Mouse (Mus musculus) right cerebral cortex, postnatal 14 days (tissue): Measurements from ENCODE around the gene 4930438A08Rik.
"Not testable (repeated sequence)": the region's sequence is repeated elsewhere in the genome, so short reads cannot be mapped to it uniquely, and the experiment has no call there.

ENCODE experiments used
- DNase-seq: peaks from one replicate; pipeline ENCODE4 v3.0.0; 2022

The 4930438A08Rik gene

GRCm38 (mm10) chr11:58274572-58274971, at the start of gene 4930438A08Rik:
TSS of gene 4930438A08Rik (plus strand) at chr11:58274799.
- DNase-seq, result no peak

DNA sequence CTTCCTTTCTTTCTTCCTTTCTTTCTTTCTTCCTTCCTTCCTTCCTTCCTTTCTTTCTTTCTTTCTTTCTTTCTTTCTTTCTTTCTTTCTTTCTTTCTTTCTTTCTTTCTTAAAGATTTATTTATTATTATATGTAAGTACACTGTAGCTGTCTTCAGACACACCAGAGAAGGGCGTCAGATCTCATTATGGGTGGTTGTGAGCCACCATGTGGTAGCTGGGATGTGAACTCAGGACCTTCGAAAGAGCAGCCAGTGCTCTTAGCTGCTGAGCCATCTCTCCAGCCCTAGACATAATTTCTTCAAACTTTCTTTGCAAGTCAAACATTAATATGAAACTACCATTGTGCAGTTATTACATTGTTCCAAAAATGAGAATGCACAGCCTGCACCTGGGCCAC, 49.7 kb upstream of the 4930438A08Rik start:
- not testable (repeated sequence) for DNase-seq

- DNase-seq, result peak; percentile 46
Measured at GRCm38 (mm10) chr11:58225655-58226054, 48.9 kb upstream of the 4930438A08Rik start.

- no peak for DNase-seq
Measured at GRCm38 (mm10) chr11:58226425-58226824, 48.2 kb upstream of the 4930438A08Rik start.

DNA sequence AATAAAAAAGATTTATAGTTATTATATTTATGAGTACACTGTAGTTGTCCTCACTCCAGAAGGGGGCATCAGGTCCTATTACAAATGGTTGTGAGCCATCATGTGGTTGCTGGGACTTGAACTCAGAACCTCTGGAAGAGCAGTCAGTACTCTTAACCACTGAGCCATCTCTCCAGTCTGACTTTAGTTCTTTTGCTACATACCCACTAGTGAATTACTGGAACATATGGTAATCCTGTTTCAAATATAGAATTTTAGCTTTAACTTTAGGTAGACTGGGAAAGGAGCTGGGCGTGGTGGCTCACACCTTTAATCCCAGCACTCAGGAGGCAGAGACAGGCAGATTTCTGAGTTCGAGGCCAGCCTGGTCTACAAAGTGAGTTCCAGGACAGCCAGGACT, 46.6 kb upstream of the 4930438A08Rik start:
- not testable (repeated sequence) for DNase-seq

GRCm38 (mm10) chr11:58230396-58230910, 44.1 kb upstream of the 4930438A08Rik start:
- no peak for DNase-seq

DNA sequence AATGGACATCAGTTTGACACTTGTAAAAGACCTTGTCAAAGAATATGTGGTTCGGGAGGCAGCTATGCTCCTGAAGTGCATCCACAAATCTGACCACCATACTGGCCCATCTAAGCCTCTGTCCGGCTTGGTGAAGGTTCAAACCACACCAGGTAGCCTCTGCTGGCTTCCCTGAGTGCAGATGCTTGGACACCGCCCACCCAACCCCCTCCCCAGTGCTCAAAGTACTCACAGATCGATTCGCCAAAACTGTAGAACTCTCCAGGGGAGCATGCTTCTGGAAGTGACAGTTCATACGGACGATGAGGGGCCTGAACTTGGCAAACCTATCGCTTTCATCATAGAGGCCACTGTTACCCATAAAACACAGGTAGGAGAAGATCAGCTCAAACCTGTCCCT, 43.4 kb upstream of the 4930438A08Rik start:
- no peak for DNase-seq

DNA sequence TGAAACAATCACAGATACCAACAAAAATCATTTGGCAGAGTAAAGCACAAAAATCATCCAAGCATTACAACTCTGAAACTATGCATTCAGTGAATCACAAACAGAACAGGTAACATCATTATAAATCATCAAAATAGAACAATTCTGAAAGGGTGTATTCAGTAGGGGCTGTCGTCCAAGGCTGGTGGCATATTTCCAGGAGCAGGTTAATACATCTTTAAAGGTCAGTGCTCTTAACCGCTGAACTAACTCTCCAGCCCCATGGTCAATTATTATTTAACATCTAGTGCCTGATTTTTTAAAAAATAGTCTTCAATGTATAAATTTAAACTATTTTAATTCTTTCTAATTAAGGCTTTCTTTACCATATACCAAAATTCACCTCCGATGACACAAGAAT, 40.0 kb upstream of the 4930438A08Rik start:
- not testable (repeated sequence) for DNase-seq

- DNase-seq, result no peak
Measured at GRCm38 (mm10) chr11:58235152-58235551, 39.4 kb upstream of the 4930438A08Rik start.

- no peak for DNase-seq
Measured at GRCm38 (mm10) chr11:58238840-58239791, 35.5 kb upstream of the 4930438A08Rik start.

- no peak for DNase-seq
Measured at GRCm38 (mm10) chr11:58247294-58247693, 27.3 kb upstream of the 4930438A08Rik start.

DNA sequence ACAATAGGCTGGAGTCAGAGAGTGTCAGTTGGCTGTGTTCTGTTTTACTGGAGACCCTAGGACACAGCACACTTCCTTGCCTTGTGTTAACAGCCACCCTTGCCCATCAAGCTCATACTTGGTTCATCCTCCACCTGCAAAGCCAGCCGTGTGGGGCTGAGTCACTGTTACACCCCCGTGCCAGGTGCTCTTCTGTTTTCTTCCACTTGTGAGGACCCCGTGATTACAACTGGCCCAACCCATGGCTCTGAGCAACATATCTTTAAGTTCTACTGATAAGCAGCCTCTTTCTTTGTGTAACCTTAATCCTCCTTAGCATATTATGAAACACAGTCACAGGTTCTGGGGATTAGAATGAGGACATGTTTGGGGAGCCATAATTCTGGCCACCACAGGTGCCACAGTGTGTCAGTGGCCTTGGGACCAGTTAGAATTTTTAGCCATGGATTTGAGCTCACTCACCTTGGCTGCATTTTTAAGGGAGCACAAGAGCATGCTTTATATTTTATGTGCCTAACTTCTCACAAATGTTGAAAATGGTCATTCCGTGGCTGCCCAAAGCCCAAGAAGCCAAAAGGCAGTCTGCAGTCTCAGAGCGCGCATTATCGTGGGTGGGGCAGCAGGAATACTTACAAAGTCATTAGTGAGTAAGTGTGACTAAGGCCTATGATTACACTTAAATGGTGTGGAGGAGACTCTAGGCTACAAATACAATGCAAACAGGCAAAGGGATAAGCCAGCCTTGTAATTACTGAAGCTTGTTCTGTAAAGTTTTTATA, 25.2 kb upstream of the 4930438A08Rik start:
- no peak for DNase-seq

DNA sequence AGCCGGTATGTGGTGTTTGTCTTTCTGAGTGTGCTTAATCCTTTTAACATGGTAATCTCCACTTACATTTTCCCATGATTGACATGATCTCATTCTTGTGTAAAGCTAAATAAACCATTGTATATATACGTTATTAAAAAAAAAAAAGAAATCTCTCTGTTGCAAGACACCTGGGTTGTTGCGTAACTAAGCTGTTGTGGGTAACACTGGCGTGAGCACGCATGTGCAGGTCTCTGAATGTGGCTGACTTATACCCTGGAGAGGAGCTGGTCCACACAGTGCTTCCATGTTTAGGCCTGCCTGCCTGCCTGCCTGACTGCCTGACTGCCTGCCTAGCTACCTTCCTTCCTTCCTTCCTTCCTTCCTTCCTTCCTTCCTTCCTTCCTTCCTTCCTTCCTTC, 24.0 kb upstream of the 4930438A08Rik start:
- no peak for DNase-seq

GRCm38 (mm10) chr11:58254411-58254810, 20.2 kb upstream of the 4930438A08Rik start:
- no peak for DNase-seq

DNA sequence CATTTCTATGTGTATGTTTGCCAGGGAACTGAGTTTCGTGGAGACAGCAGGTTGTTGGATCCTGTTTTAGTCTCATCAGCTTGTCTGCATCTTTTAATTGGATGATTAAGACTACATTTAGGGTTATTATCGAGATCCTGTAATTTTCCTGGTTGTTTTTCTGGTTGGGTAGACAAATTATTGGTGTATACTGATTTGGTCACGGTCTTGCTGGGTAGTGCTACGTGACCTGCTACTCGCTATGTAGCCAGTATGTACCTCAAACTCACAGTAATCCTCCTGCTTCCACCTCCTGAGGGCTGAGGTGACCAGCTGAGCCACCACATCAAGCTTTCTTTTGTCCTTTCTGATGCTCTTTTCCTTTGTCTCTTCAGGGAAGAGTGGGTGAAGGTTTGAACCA, 16.8 kb upstream of the 4930438A08Rik start:
- no peak for DNase-seq

- no peak for DNase-seq
Measured at GRCm38 (mm10) chr11:58260156-58260555, 14.4 kb upstream of the 4930438A08Rik start.

DNA sequence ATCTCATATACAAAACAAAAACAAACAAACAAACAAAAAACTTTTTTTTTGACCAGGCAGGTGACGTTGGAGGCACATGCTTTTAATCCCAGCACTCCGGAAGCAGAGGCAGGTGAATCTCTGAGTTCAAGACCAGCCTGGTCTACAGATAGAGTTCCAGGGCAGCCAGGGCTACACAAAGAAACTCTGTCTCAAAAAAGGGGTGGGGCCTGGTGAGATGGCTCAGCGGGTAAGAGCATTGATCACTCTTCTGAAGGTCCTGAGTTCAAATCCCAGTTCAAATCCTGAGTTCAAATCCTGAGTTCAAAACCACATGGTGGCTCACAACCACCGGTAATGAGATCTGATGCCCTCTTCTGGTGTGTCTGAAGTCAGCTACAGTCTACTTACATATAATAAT, 12.8 kb upstream of the 4930438A08Rik start:
- DNase-seq, result no peak

DNA sequence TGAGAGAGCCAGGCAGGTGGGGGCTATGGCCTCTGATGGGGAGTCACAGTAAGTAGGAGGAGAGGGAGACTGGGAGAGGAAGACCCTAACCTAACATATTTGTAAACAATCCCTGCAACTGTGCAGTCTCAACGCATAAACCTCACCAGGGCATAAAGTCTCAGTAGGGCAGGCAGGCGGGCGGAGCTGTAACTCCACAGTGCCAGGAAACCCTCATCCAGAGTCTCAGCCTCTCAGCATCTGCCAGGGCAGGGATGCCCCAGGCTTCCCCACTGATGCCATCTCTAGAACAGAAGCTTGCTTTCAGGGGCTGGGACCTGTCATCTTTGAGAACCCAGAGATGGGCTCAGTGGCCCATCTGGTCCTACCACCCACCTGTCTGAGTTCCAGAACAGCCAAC, 12.3 kb upstream of the 4930438A08Rik start:
- no peak for DNase-seq

GRCm38 (mm10) chr11:58263516-58263915, 11.1 kb upstream of the 4930438A08Rik start:
- DNase-seq, result no peak

DNA sequence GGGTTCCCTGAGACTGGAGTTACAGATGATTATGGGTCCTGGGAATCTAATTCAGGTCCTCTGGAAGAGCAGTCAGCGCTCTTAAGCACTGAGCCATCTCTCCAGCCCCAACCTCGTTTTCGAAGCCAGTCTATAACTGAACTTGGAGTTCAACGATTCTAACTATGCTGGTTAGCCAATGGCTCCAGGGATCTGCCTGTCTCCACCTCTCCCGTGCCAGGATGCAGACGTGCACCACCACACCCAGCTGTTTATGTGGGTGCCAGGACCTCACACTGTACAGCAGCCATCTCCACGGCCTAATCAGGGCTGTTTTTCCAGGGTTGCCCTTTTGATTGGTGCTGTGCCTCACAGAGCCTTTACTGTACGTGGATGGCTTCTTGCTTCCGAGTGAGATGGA, 10.1 kb upstream of the 4930438A08Rik start:
- no peak for DNase-seq

- DNase-seq, result no peak
Measured at GRCm38 (mm10) chr11:58268285-58268684, 6.3 kb upstream of the 4930438A08Rik start.

DNA sequence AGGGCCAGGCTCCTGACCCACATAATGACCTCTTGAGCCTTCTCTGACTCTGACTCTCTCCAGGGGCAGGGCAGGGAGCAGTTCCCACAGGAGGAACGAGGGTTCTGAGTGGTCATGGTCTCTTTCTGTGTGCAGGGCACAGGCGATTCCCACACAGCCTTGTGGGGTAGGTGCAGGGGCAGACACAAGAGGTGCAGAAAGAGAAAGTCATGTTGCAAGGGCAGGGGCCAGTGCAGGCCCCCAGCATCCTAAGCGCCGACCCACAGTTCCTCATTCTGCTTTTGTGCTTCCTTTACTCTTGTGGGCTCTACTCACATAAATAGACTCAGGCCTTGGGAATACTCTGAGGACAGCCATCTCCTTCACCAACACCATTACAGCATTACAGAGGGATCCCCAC, 1.2 kb downstream of the 4930438A08Rik start:
- DNase-seq, result no peak

GRCm38 (mm10) chr11:58281970-58282496, 7.4 kb downstream of the 4930438A08Rik start:
- DNase-seq, result no peak
